Mouse (Mus musculus): Measurements from ENCODE around the gene Zfp64.

- TF ChIP-seq POLR2A (IDR thresholded peaks at IDR 0.05; ENCODE audit: extremely low read depth, insufficient read depth, low read length) (no peak), CTCF (IDR thresholded peaks at IDR 0.05; ENCODE audit: extremely low read depth, insufficient read depth, low read length) (no peak)
Measured at GRCm38 (mm10) chr2:168966525-168966924, 11.1 kb upstream of the Zfp64 start.
